Mouse (Mus musculus) testis, adult 2 months (tissue): Measurements from ENCODE around the gene Cpox. TPM values are rescaled to one million over a fixed set of nuclear protein-coding genes. Genes with fewer than 3 reads are reported as not detected.

Experiments
- H3K27ac ChIP-seq: fragments of 200-500 bp; 2 replicates; pipeline ENCODE4 v1.5.1; 2012; ENCODE audit warnings: low read depth, low read length; ENCODE audit not compliant: control insufficient read depth, insufficient read depth
- H3K27me3 ChIP-seq: fragments of 200-500 bp; 2 replicates; pipeline ENCODE4 v1.6.1; 2012; ENCODE audit warnings: mild to moderate bottlenecking, low read length, moderate library complexity; ENCODE audit not compliant: control insufficient read depth, insufficient read depth
- H3K36me3 ChIP-seq: fragments of 200-500 bp; 2 replicates; pipeline ENCODE4 v1.6.1; 2012; ENCODE audit warnings: mild to moderate bottlenecking, low read length; ENCODE audit not compliant: control insufficient read depth, insufficient read depth
- H3K4me1 ChIP-seq: fragments of 200-500 bp; 2 replicates; pipeline ENCODE4 v1.6.1; 2012; ENCODE audit warnings: low read length; ENCODE audit not compliant: control insufficient read depth, insufficient read depth
- H3K4me3 ChIP-seq: fragments of 200-500 bp; 2 replicates; pipeline ENCODE4 v1.5.1; 2012; ENCODE audit warnings: low read depth, mild to moderate bottlenecking, low read length, moderate library complexity, mixed read lengths; ENCODE audit not compliant: control insufficient read depth
- CTCF ChIP-seq: fragments of 200-500 bp; IDR thresholded peaks from 2 replicates; pipeline ENCODE4 v1.5.1; 2012; ENCODE audit warnings: low read depth, mild to moderate bottlenecking, inconsistent platforms, low read length, moderate library complexity; ENCODE audit not compliant: control insufficient read depth, insufficient read depth, insufficient replicate concordance
- POLR2A ChIP-seq: fragments of 200-500 bp; IDR thresholded peaks from 2 replicates; pipeline ENCODE4 v1.6.1; 2012; ENCODE audit warnings: low read depth, mild to moderate bottlenecking, inconsistent platforms, low read length, moderate library complexity; ENCODE audit not compliant: control insufficient read depth
- polyA plus RNA-seq: library from polyadenylated mRNA; depleted of rRNA; stranded (reverse); fragments of >200 nt; gene quantifications from 2 replicates; pipeline ENCODE4 v1.2.3, GENCODE M21; 2012

Cpox gene
- polyA plus RNA-seq, 1 experiment: 2.2 TPM

GRCm38 (mm10) chr16:58700816-58701424 is 30.8 kb downstream of the Cpox start:
- no peaks in the 10 kb centered on the region for H3K4me1 ChIP-seq
- H3K27me3 ChIP-seq: no peaks in the 10 kb centered on the region
- H3K36me3 ChIP-seq: no peaks in the 10 kb centered on the region
- H3K27ac ChIP-seq: no peak overlapping the region
- no peak overlapping the region for H3K4me3 ChIP-seq
- TF ChIP-seq POLR2A (no peak), CTCF (no peak)

- H3K36me3 ChIP-seq: no peaks in the 10 kb centered on the region
- no peak overlapping the region for H3K4me3 ChIP-seq
- H3K27me3 ChIP-seq: no peaks in the 10 kb centered on the region
- H3K27ac ChIP-seq: no peak overlapping the region
- no peak for TF ChIP-seq CTCF
- no peak for TF ChIP-seq POLR2A
- no peaks in the 10 kb centered on the region for H3K4me1 ChIP-seq
Measured at GRCm38 (mm10) chr16:58701779-58702178, 31.7 kb downstream of the Cpox start.

- H3K27me3 ChIP-seq: no peaks in the 10 kb centered on the region
- no peak overlapping the region for H3K27ac ChIP-seq
- no peak for TF ChIP-seq CTCF
- no peak for TF ChIP-seq POLR2A
- H3K4me1 ChIP-seq: no peaks in the 10 kb centered on the region
- no peaks in the 10 kb centered on the region for H3K36me3 ChIP-seq
- no peak overlapping the region for H3K4me3 ChIP-seq
Measured at GRCm38 (mm10) chr16:58702329-58702932, 32.3 kb downstream of the Cpox start.

DNA sequence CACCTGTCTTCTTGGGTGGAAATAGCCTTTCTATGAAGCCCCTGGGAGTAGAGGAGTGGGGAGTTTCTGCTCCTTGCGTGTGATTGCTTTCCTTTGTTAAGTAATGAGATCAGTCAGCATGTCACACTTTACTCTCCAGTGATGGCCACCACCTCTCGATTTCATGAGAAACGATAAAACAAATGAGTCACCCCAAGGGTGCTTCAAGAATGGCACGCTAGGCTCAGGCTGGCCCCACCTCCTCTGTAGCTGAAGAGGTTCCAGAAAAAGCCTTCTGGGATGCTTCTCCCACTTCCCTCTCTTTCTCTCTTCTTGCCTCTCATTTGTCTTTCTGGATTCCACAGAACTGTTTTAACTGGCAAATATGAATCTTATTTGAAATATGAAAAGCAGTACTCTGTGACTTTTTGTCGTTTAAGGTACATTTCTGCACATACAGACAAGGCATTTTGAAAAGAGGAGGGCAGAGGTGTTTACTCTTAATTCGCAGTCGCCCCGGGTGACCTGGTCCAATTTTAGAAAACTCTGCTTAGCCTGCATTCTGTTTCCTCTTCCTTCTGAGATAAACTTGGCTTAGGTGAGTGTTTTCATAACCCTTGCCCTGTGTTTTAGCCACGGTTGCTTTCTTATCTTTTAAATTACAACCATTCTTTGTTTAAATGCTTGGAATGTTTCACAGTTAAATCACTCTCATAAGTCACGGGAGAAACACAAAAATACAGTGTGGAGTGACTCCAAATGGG is 33.5 kb downstream of the Cpox start:
- H3K36me3 ChIP-seq: no peaks in the 10 kb centered on the region
- no peak overlapping the region for H3K27ac ChIP-seq
- H3K4me3 ChIP-seq: no peak overlapping the region
- no peaks in the 10 kb centered on the region for H3K4me1 ChIP-seq
- no peak for TF ChIP-seq POLR2A
- TF ChIP-seq CTCF: no peak
- no peaks in the 10 kb centered on the region for H3K27me3 ChIP-seq

GRCm38 (mm10) chr16:58704999-58705398 is 34.9 kb downstream of the Cpox start:
- H3K36me3 ChIP-seq: no peaks in the 10 kb centered on the region
- no peak for TF ChIP-seq CTCF
- no peak for TF ChIP-seq POLR2A
- no peaks in the 10 kb centered on the region for H3K4me1 ChIP-seq
- H3K27ac ChIP-seq: no peak overlapping the region
- no peak overlapping the region for H3K4me3 ChIP-seq
- no peaks in the 10 kb centered on the region for H3K27me3 ChIP-seq

DNA sequence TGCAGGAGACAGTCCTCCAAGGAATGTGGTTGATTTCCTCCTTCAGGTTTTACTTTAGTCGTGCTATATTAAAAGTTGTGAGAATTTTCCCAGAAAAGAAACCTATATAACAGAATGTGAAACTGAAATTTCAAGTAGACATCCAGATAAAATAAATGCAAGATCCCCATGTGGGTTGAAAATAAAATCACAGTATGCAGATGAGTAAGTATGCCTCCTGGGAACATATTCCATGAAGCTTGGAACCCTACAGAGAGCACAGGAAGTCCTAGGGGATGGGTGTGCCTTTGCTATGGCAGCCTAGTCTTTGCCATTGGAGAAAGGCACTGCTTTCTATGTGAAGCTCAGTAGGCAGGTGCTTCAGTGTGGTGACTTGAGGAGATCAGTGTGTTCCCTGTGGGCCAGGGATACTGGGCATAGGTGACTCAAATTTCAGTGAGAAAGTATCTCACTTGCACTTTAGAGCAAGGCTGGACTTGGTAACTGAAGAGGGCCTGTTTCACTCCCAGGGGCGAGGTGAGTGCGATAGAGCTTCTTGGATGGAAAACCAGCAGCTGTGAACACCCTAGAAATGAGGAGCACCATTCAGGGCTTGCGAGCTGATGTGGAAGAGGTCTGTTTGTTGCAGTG is 37.3 kb downstream of the Cpox start:
- TF ChIP-seq CTCF (no peak), POLR2A (no peak)
- Histone ChIP-seq H3K36me3 (no peaks in the 10 kb centered on the region), H3K4me3 (no peak overlapping the region), H3K4me1 (no peaks in the 10 kb centered on the region), H3K27ac (no peak overlapping the region), H3K27me3 (no peaks in the 10 kb centered on the region)
